Mouse (Mus musculus) heart, embryonic 10.5 days (tissue): Measurements from ENCODE around the gene Mrgprg. TPM values are rescaled to one million over a fixed set of nuclear protein-coding genes. Genes with fewer than 3 reads are reported as not detected.

Experiments used
- DNase-seq: peaks from one replicate; pipeline ENCODE4 v3.0.0-alpha.2; 2017; ENCODE audit warnings: low spot score
- H3K27ac ChIP-seq: fragments of 300-500 bp; sonication (generic); 2 replicates; pipeline ENCODE4 v1.5.1; 2016; ENCODE audit warnings: mild to moderate bottlenecking
- H3K27me3 ChIP-seq: fragments of 300-500 bp; sonication (generic); 2 replicates; pipeline ENCODE4 v1.6.1; 2016; ENCODE audit warnings: mild to moderate bottlenecking; ENCODE audit not compliant: poor library complexity, insufficient read depth, severe bottlenecking
- H3K36me3 ChIP-seq: fragments of 300-500 bp; sonication (generic); 2 replicates; pipeline ENCODE4 v1.6.1; 2016; ENCODE audit warnings: mild to moderate bottlenecking, moderate library complexity
- H3K4me1 ChIP-seq: fragments of 300-500 bp; sonication (generic); 2 replicates; pipeline ENCODE4 v1.6.1; 2016; ENCODE audit warnings: mild to moderate bottlenecking
- H3K4me3 ChIP-seq: fragments of 300-500 bp; sonication (generic); 2 replicates; pipeline ENCODE4 v1.5.1; 2016; ENCODE audit warnings: mild to moderate bottlenecking, moderate library complexity
- H3K9me3 ChIP-seq: fragments of 300-500 bp; sonication (generic); 2 replicates; pipeline ENCODE4 v1.6.1; 2016; ENCODE audit warnings: mild to moderate bottlenecking, moderate library complexity
- WGBS: fragments of 180-500 bp; shearing (Covaris S2); methylation state at CpG from one replicate; pipeline ENCODE4 v1.1.7; 2016; 5-methylcytosine and 5-hydroxymethylcytosine counted together
- microRNA-seq: library from miRNA; unstranded; fragments of <30 nt; microRNA quantifications from one replicate; pipeline ENCODE4, GENCODE M21; 2017
- polyA plus RNA-seq: library from polyadenylated mRNA; unstranded; fragments of >200 nt; fragmentation: Nextera tagmentation; extraction: Ambion mirVana; gene quantifications from 2 replicates; pipeline ENCODE4 v1.2.1, GENCODE M21; 2016

Gene Mrgprg
- polyA plus RNA-seq, 1 experiment from 2014 or later: 0.15 TPM

DNA sequence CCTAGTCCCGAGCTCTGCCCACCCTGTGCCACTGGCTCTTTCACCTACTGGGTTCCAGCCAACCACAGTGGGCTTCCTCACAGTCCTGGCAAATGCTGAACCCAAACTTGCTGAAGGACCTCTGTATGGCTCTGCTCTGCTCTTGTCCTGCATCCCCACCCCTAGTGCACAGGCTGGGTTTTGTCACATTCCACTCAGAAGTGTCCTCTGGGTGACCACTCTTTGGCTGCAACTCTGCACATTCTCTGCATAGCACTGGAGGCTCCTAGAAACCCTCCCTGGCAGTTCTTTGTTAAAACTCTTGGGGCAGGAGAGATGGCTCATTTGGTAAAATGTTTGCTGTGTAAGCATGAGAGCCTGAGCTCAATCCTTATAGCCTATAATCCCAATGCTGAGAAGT is 49.0 kb downstream of the Mrgprg start:
- Histone ChIP-seq H3K36me3 (peaks cover 28% of the 10 kb centered on the region), H3K27me3 (no peaks in the 10 kb centered on the region), H3K27ac (peak overlapping the region; percentile 69; the same call in 1 of the 2 replicates), H3K4me1 (peaks cover 47% of the 10 kb centered on the region), H3K4me3 (no peak overlapping the region), H3K9me3 (no peaks in the 10 kb centered on the region)
- DNase-seq: no peak
- WGBS: 84% methylated on average over 1 of the region's 1 CpGs

Small RNA genes within 50 kb of the gene (microRNA-seq; reads per million reads assigned to microRNA genes)
- not detected for gene Gm22064

Other genes with a start within 250 kb of the Mrgprg start
- gene Nap1l4, start 217.9 kb downstream of the Mrgprg start, polyA plus RNA-seq: 291 and 318 TPM in 2 replicates
- 41.7 and 58.0 TPM in 2 replicates for gene Cars, start 166.9 kb downstream of the Mrgprg start, polyA plus RNA-seq
- gene Tnfrsf26, start 138.3 kb downstream of the Mrgprg start, polyA plus RNA-seq: 0.49 and 0.73 TPM in 2 replicates
- gene Tnfrsf22, start 117.3 kb downstream of the Mrgprg start, polyA plus RNA-seq: 2.6 and 2.9 TPM in 2 replicates
- 1.2 TPM in 2 replicates for gene Tnfrsf23, start 81.1 kb downstream of the Mrgprg start, polyA plus RNA-seq
- 19.0 and 29.2 TPM in 2 replicates for gene Osbpl5, start 10.0 kb downstream of the Mrgprg start, polyA plus RNA-seq
- gene Mrgpre, start 17.5 kb upstream of the Mrgprg start, polyA plus RNA-seq: 1.9 and 2.2 TPM in 2 replicates
- gene Nadsyn1, start 55.9 kb upstream of the Mrgprg start, polyA plus RNA-seq: 8.2 and 9.0 TPM in 2 replicates
- gene Dhcr7, start 56.2 kb upstream of the Mrgprg start, polyA plus RNA-seq: 44.3 and 47.7 TPM in 2 replicates
- not detected in 2 replicates for gene Gm498, start 99.8 kb upstream of the Mrgprg start, polyA plus RNA-seq
- gene Shank2, start 234.9 kb upstream of the Mrgprg start, polyA plus RNA-seq: 0.21 and 0.31 TPM in 2 replicates